Mouse (Mus musculus): ENCODE measurements around the gene Misp. TPM values are rescaled to one million over a fixed set of nuclear protein-coding genes. Genes with fewer than 3 reads are reported as not detected.
A peak's percentile ranks its signal among the peaks of the same experiment; 100 is the strongest.

Misp gene
- polyA plus RNA-seq, 1 experiment from 2014 or later, result 0.39 TPM

- ATAC-seq (replicated peaks; ENCODE audit: low FRiP score), result peak; percentile 9; the same call in 1 of the 2 replicates
- Histone ChIP-seq H3K9ac (ENCODE audit: low read length) (no peak overlapping the region), H3K36me3 (ENCODE audit: control insufficient read depth, insufficient read depth, low read length) (no peaks in the 10 kb centered on the region), H3K4me2 (ENCODE audit: low read depth, low read length, severe bottlenecking) (peak overlapping the region; percentile 62), H3K27ac (ENCODE audit: low read depth, low read length) (no peak overlapping the region), H3K4me3 (ENCODE audit: low read depth, low read length) (peak overlapping the region; percentile 28), H3K9me3 (ENCODE audit: control insufficient read depth, low read length) (no peaks in the 10 kb centered on the region), H3K27me3 (ENCODE audit: control insufficient read depth, insufficient read depth, low read length) (peaks cover 40% of the 10 kb centered on the region), H3K4me1 (replicated peaks; ENCODE audit: control insufficient read depth, insufficient read depth, low read length) (peaks cover 15% of the 10 kb centered on the region)
- WGBS, result 3% methylated on average over 13 of the region's 13 CpGs
- peak; percentile 81 for DNase-seq (ENCODE audit: low spot score)
These were observed 40.1 kb upstream of the Misp start for GRCm38 (mm10) chr10:79780664-79781015.

- DNase-seq (ENCODE audit: low spot score) (no peak), ATAC-seq (replicated peaks; ENCODE audit: low FRiP score) (no peak)
- Histone ChIP-seq H3K36me3 (ENCODE audit: control insufficient read depth, insufficient read depth, low read length) (no peaks in the 10 kb centered on the region), H3K4me2 (ENCODE audit: low read depth, low read length, severe bottlenecking) (peak overlapping the region; percentile 62), H3K4me3 (ENCODE audit: low read depth, low read length) (no peak overlapping the region), H3K9ac (ENCODE audit: low read length) (no peak overlapping the region), H3K27ac (ENCODE audit: low read depth, low read length) (no peak overlapping the region), H3K9me3 (ENCODE audit: control insufficient read depth, low read length) (no peaks in the 10 kb centered on the region), H3K27me3 (ENCODE audit: control insufficient read depth, insufficient read depth, low read length) (peaks cover 40% of the 10 kb centered on the region), H3K4me1 (replicated peaks; ENCODE audit: control insufficient read depth, insufficient read depth, low read length) (peaks cover 15% of the 10 kb centered on the region)
- 30% methylated on average over 21 of the region's 21 CpGs for WGBS
These were observed 39.6 kb upstream of the Misp start for GRCm38 (mm10) chr10:79781139-79781538.

- 55% methylated on average over 5 of the region's 5 CpGs for WGBS
- DNase-seq (ENCODE audit: low spot score) (no peak), ATAC-seq (replicated peaks; ENCODE audit: low FRiP score) (no peak)
- Histone ChIP-seq H3K9ac (ENCODE audit: low read length) (no peak overlapping the region), H3K4me3 (ENCODE audit: low read depth, low read length) (no peak overlapping the region), H3K9me3 (ENCODE audit: control insufficient read depth, low read length) (no peaks in the 10 kb centered on the region), H3K4me2 (ENCODE audit: low read depth, low read length, severe bottlenecking) (no peak overlapping the region), H3K36me3 (ENCODE audit: control insufficient read depth, insufficient read depth, low read length) (no peaks in the 10 kb centered on the region), H3K4me1 (replicated peaks; ENCODE audit: control insufficient read depth, insufficient read depth, low read length) (peaks cover 14% of the 10 kb centered on the region), H3K27me3 (ENCODE audit: control insufficient read depth, insufficient read depth, low read length) (peaks cover 37% of the 10 kb centered on the region), H3K27ac (ENCODE audit: low read depth, low read length) (no peak overlapping the region)
These were observed 38.8 kb upstream of the Misp start for GRCm38 (mm10) chr10:79781956-79782355.

- no peaks in the 10 kb centered on the region for H3K36me3 ChIP-seq (ENCODE audit: control insufficient read depth, insufficient read depth, low read length)
- no peak overlapping the region for H3K9ac ChIP-seq (ENCODE audit: low read length)
- 64% methylated on average over 7 of the region's 7 CpGs for WGBS
- no peak overlapping the region for H3K4me2 ChIP-seq (ENCODE audit: low read depth, low read length, severe bottlenecking)
- peaks cover 9% of the 10 kb centered on the region for H3K4me1 ChIP-seq (replicated peaks; ENCODE audit: control insufficient read depth, insufficient read depth, low read length)
- no peaks in the 10 kb centered on the region for H3K9me3 ChIP-seq (ENCODE audit: control insufficient read depth, low read length)
- ATAC-seq (replicated peaks; ENCODE audit: low FRiP score) (no peak), DNase-seq (ENCODE audit: low spot score) (no peak)
- H3K4me3 ChIP-seq (ENCODE audit: low read depth, low read length), result no peak overlapping the region
- no peak overlapping the region for H3K27ac ChIP-seq (ENCODE audit: low read depth, low read length)
- peaks cover 26% of the 10 kb centered on the region for H3K27me3 ChIP-seq (ENCODE audit: control insufficient read depth, insufficient read depth, low read length)
These were observed 37.7 kb upstream of the Misp start for GRCm38 (mm10) chr10:79783050-79783449.

- H3K4me3 ChIP-seq (ENCODE audit: low read depth, low read length), result no peak overlapping the region
- H3K36me3 ChIP-seq (ENCODE audit: control insufficient read depth, insufficient read depth, low read length), result no peaks in the 10 kb centered on the region
- peaks cover 15% of the 10 kb centered on the region for H3K27me3 ChIP-seq (ENCODE audit: control insufficient read depth, insufficient read depth, low read length)
- no peak overlapping the region for H3K9ac ChIP-seq (ENCODE audit: low read length)
- WGBS, result 41% methylated on average over 27 of the region's 27 CpGs
- no peak overlapping the region for H3K4me2 ChIP-seq (ENCODE audit: low read depth, low read length, severe bottlenecking)
- ATAC-seq (replicated peaks; ENCODE audit: low FRiP score) (no peak), DNase-seq (ENCODE audit: low spot score) (peak; percentile 77)
- H3K4me1 ChIP-seq (replicated peaks; ENCODE audit: control insufficient read depth, insufficient read depth, low read length), result peaks cover 7% of the 10 kb centered on the region
- H3K27ac ChIP-seq (ENCODE audit: low read depth, low read length), result no peak overlapping the region
- no peaks in the 10 kb centered on the region for H3K9me3 ChIP-seq (ENCODE audit: control insufficient read depth, low read length)
These were observed 36.6 kb upstream of the Misp start for GRCm38 (mm10) chr10:79783920-79784800.

GRCm38 (mm10) chr10:79788386-79789158 is 32.2 kb upstream of the Misp start:
- Histone ChIP-seq H3K4me3 (ENCODE audit: low read depth, low read length) (no peak overlapping the region), H3K4me2 (ENCODE audit: low read depth, low read length, severe bottlenecking) (no peak overlapping the region), H3K9ac (ENCODE audit: low read length) (no peak overlapping the region), H3K27ac (ENCODE audit: low read depth, low read length) (no peak overlapping the region), H3K27me3 (ENCODE audit: control insufficient read depth, insufficient read depth, low read length) (peaks cover 3% of the 10 kb centered on the region; the same call in 1 of the 2 replicates), H3K9me3 (ENCODE audit: control insufficient read depth, low read length) (no peaks in the 10 kb centered on the region), H3K36me3 (ENCODE audit: control insufficient read depth, insufficient read depth, low read length) (no peaks in the 10 kb centered on the region), H3K4me1 (replicated peaks; ENCODE audit: control insufficient read depth, insufficient read depth, low read length) (peaks cover 4% of the 10 kb centered on the region; the same call in 1 of the 2 replicates)
- WGBS, result 37% methylated on average over 7 of the region's 7 CpGs
- no peak for ATAC-seq (replicated peaks; ENCODE audit: low FRiP score)
- peak; percentile 87 for DNase-seq (ENCODE audit: low spot score)

- no peak overlapping the region for H3K4me3 ChIP-seq (ENCODE audit: low read depth, low read length)
- WGBS, result 57% methylated on average over 2 of the region's 2 CpGs
- H3K4me2 ChIP-seq (ENCODE audit: low read depth, low read length, severe bottlenecking), result no peak overlapping the region
- peaks cover 4% of the 10 kb centered on the region; the same call in 1 of the 2 replicates for H3K4me1 ChIP-seq (replicated peaks; ENCODE audit: control insufficient read depth, insufficient read depth, low read length)
- no peak overlapping the region for H3K9ac ChIP-seq (ENCODE audit: low read length)
- H3K9me3 ChIP-seq (ENCODE audit: control insufficient read depth, low read length), result no peaks in the 10 kb centered on the region
- no peak for DNase-seq (ENCODE audit: low spot score)
- H3K27me3 ChIP-seq (ENCODE audit: control insufficient read depth, insufficient read depth, low read length), result no peaks in the 10 kb centered on the region
- no peaks in the 10 kb centered on the region for H3K36me3 ChIP-seq (ENCODE audit: control insufficient read depth, insufficient read depth, low read length)
- no peak for ATAC-seq (replicated peaks; ENCODE audit: low FRiP score)
- H3K27ac ChIP-seq (ENCODE audit: low read depth, low read length), result no peak overlapping the region
These were observed 31.2 kb upstream of the Misp start for GRCm38 (mm10) chr10:79789581-79789980.

- Histone ChIP-seq H3K36me3 (ENCODE audit: control insufficient read depth, insufficient read depth, low read length) (no peaks in the 10 kb centered on the region), H3K9me3 (ENCODE audit: control insufficient read depth, low read length) (no peaks in the 10 kb centered on the region), H3K4me1 (replicated peaks; ENCODE audit: control insufficient read depth, insufficient read depth, low read length) (peaks cover 9% of the 10 kb centered on the region; the same call in 1 of the 2 replicates), H3K27ac (ENCODE audit: low read depth, low read length) (no peak within 1 kb of the TSS), H3K4me2 (ENCODE audit: low read depth, low read length, severe bottlenecking) (no peak within 1 kb of the TSS), H3K9ac (ENCODE audit: low read length) (no peak within 1 kb of the TSS), H3K27me3 (ENCODE audit: control insufficient read depth, insufficient read depth, low read length) (no peaks in the 10 kb centered on the region), H3K4me3 (ENCODE audit: low read depth, low read length) (no peak within 1 kb of the TSS)
- ATAC-seq (replicated peaks; ENCODE audit: low FRiP score) (no peak), DNase-seq (ENCODE audit: low spot score) (no peak)
- 82% methylated on average over 4 of the region's 4 CpGs for WGBS
These were observed 29.9 kb upstream of the Misp start, which contains the start of gene Prss57 for GRCm38 (mm10) chr10:79790861-79791260. Prss57 (minus strand) TSS chr10:79790961.
